Mouse (Mus musculus) spleen, adult 2 months (tissue): Measurements from ENCODE around the gene Gng3.

ENCODE experiments used
- CTCF ChIP-seq: fragments of 200-500 bp; IDR thresholded peaks from 2 replicates; pipeline ENCODE4 v1.5.1; 2011; ENCODE audit warnings: mild to moderate bottlenecking, inconsistent platforms; ENCODE audit not compliant: insufficient read depth, insufficient read length, insufficient replicate concordance; ENCODE audit errors: extremely low read depth
- POLR2A ChIP-seq: fragments of 200-500 bp; IDR thresholded peaks from 2 replicates; pipeline ENCODE4 v1.6.1; 2011; ENCODE audit warnings: low read depth, low read length, inconsistent platforms

- TF ChIP-seq POLR2A (peak; percentile 94), CTCF (no peak)
Observed at GRCm38 (mm10) chr19:8819596-8820423, 19.2 kb downstream of the Gng3 start, which contains the start of gene Hnrnpul2.
